Mouse (Mus musculus) embryonic facial prominence, embryonic 14.5 days (tissue): Measurements from ENCODE around the gene Cdk5r1. TPM values are rescaled to one million over a fixed set of nuclear protein-coding genes. Genes with fewer than 3 reads are reported as not detected.
A peak's percentile ranks its signal among the peaks of the same experiment; 100 is the strongest.

Source experiments
- ATAC-seq: fragments of 200-750 bp; cut with Nextera tagmentation; 2 replicates; pipeline ENCODE4 v1.8.0; 2017; ENCODE audit warnings: low read depth, moderate number of reproducible peaks, moderate TSS enrichment
- DNase-seq: peaks from one replicate; pipeline ENCODE4 v3.0.0-alpha.2; 2015; ENCODE audit warnings: low spot score
- H3K27ac ChIP-seq: fragments of 300-500 bp; sonication (generic); replicated peaks from 2 replicates; pipeline ENCODE4 v1.5.1; 2014; ENCODE audit warnings: low read depth, mild to moderate bottlenecking, low read length, moderate library complexity
- H3K27me3 ChIP-seq: fragments of 300-500 bp; sonication (generic); replicated peaks from 2 replicates; pipeline ENCODE4 v1.6.1; 2014; ENCODE audit warnings: low read length; ENCODE audit not compliant: control insufficient read depth, insufficient read depth
- H3K36me3 ChIP-seq: fragments of 300-500 bp; sonication (generic); 2 replicates; pipeline ENCODE4 v1.6.1; 2014; ENCODE audit warnings: low read length, mixed read lengths; ENCODE audit not compliant: control insufficient read depth, insufficient read depth
- H3K4me1 ChIP-seq: fragments of 300-500 bp; sonication (generic); 2 replicates; pipeline ENCODE4 v1.6.1; 2014; ENCODE audit warnings: antibody characterized with exemption, low read length; ENCODE audit not compliant: control insufficient read depth, insufficient read depth
- H3K4me2 ChIP-seq: fragments of 300-500 bp; sonication (generic); 2 replicates; pipeline ENCODE4 v1.6.1; 2014; ENCODE audit warnings: low read depth, mild to moderate bottlenecking, low read length, moderate library complexity, mixed read lengths
- H3K4me3 ChIP-seq: fragments of 300-500 bp; sonication (generic); 2 replicates; pipeline ENCODE4 v1.5.1; 2014; ENCODE audit warnings: low read depth, mild to moderate bottlenecking, low read length
- H3K9ac ChIP-seq: fragments of 300-500 bp; sonication (generic); 2 replicates; pipeline ENCODE4 v1.6.1; 2014; ENCODE audit warnings: low read depth, mild to moderate bottlenecking, low read length, moderate library complexity, mixed read lengths
- H3K9me3 ChIP-seq: fragments of 300-500 bp; sonication (generic); 2 replicates; pipeline ENCODE4 v1.6.1; 2016; ENCODE audit warnings: low read length; ENCODE audit not compliant: control insufficient read depth
- WGBS: fragments of 180-500 bp; shearing (Covaris S2); extraction: QIAGEN DNeasy Blood & Tissue Kit; methylation state at CpG from one replicate; pipeline ENCODE4 v1.1.7; 2014; 5-methylcytosine and 5-hydroxymethylcytosine counted together
- polyA plus RNA-seq: library from polyadenylated mRNA; unstranded; fragments of >200 nt; fragmentation: Nextera tagmentation; extraction: Ambion mirVana; gene quantifications from 2 replicates; pipeline ENCODE4 v1.2.1, GENCODE M21; 2014

Cdk5r1 gene
- polyA plus RNA-seq, 1 experiment from 2014 or later = 5.1 TPM

DNA sequence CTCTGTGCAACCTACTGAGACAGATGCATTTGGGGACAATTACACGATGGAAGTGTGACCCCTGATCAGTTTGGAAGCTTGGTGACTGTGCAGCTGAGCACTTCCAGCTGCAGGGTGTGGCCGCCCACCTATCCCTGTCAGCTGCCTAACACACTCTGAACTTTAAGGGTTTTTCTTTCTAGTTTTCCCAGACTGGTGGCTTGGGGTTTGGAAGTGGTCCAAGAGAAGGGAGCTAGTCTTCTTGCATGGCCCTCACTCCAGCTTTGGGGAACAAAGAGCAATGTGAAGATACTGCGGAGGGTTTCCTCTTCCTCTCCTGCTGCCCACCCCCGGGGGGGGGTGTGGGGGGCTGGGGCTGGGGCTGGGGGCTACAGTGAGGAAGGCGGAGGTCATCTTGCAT is 2.6 kb downstream of the Cdk5r1 start:
- H3K4me3 ChIP-seq = peak overlapping the region; percentile 80
- peaks cover 20% of the 10 kb centered on the region for H3K4me1 ChIP-seq
- H3K4me2 ChIP-seq = peak overlapping the region; percentile 95
- no peak overlapping the region for H3K27ac ChIP-seq
- no peaks in the 10 kb centered on the region for H3K27me3 ChIP-seq
- ATAC-seq = no peak
- peak; percentile 61 for DNase-seq
- H3K9ac ChIP-seq = peak overlapping the region; percentile 75
- H3K9me3 ChIP-seq = no peaks in the 10 kb centered on the region
- 42% methylated on average over 5 of the region's 5 CpGs for WGBS
- H3K36me3 ChIP-seq = peaks cover 4% of the 10 kb centered on the region; the same call in 1 of the 2 replicates

DNA sequence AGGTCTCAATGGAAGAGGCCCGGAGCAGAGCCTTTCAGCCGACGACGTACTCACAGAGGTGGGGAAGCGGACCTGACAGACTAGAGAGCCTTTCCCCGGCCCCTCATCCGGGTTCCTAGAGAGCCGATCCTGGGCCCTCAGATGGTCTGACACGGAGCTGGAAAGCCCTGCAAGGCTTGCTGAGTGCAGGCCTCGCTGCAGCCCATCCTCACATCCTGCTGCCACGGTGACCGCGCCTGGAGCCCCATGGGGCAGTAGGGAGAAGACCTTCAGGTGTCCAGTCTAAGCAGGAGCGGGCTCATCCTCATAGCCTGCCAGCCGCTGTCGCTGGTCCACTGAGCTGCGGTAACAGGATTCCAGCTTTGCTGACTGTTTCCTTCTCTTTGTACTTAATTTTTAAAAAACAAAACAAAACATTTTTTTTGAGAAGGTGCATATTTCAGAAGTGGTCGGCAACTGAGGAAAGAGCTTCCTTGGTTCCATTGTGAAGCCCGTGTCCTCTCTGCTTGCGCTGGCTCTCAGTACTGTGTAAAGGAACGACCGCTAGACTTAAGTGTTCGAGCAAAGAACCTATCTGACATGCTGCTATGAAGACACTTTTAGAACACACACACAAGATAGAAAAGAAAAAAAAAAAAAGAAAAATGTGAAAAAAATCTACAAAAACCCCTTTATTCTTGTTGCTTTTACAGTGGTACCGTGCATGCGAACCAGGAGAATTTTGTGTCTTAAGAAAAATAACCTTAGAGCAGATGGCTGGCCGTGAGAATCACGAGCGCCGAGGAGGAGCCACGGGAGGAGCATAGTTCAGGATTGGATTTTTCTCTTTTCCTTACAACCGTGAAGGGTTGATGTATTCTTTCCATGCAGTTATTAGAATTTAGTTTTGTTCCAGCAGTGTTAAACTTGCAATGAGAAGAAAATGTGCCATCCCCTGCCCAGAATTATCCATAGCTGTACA is 3.4 kb downstream of the Cdk5r1 start:
- no peak for DNase-seq
- H3K36me3 ChIP-seq = peaks cover 4% of the 10 kb centered on the region; the same call in 1 of the 2 replicates
- no peaks in the 10 kb centered on the region for H3K9me3 ChIP-seq
- H3K4me3 ChIP-seq = peak overlapping the region; percentile 80
- ATAC-seq = no peak
- H3K4me1 ChIP-seq = peaks cover 20% of the 10 kb centered on the region
- 71% methylated on average over 31 of the region's 31 CpGs for WGBS
- no peaks in the 10 kb centered on the region for H3K27me3 ChIP-seq
- H3K4me2 ChIP-seq = peak overlapping the region; percentile 95
- H3K9ac ChIP-seq = peak overlapping the region; percentile 75; the same call in 1 of the 2 replicates
- H3K27ac ChIP-seq = no peak overlapping the region

- H3K4me1 ChIP-seq = peaks cover 20% of the 10 kb centered on the region
- no peaks in the 10 kb centered on the region for H3K27me3 ChIP-seq
- ATAC-seq (no peak), DNase-seq (no peak)
- H3K9me3 ChIP-seq = no peaks in the 10 kb centered on the region
- H3K4me3 ChIP-seq = no peak overlapping the region; the same call in 1 of the 2 replicates
- peaks cover 4% of the 10 kb centered on the region; the same call in 1 of the 2 replicates for H3K36me3 ChIP-seq
- no peak overlapping the region for H3K9ac ChIP-seq
- peak overlapping the region; percentile 32 for H3K4me2 ChIP-seq
- 67% methylated on average over 13 of the region's 13 CpGs for WGBS
- H3K27ac ChIP-seq = no peak overlapping the region
These were observed 4.7 kb downstream of the Cdk5r1 start for GRCm38 (mm10) chr11:80481409-80482050.

DNA sequence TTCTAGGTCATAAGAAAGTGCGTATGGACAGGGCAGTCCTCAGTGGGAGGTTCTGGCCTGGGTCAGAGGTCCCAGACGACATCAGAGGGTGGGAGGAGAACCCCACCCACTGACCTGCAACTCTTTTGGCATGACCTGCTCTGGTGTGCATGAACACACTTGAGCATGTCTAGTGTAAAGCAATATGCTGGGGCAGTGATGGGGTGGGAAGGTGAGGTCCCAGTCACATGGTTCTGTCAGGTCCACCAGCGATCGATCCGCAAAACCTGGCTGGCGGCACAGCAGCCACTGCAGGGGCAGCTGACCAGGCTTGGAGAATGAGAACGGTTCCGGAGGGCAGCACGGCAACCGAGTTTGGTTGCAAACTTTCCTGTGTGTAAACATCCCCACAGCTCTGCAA is 5.5 kb downstream of the Cdk5r1 start:
- H3K9ac ChIP-seq = no peak overlapping the region
- H3K4me1 ChIP-seq = peaks cover 20% of the 10 kb centered on the region
- no peak overlapping the region for H3K27ac ChIP-seq
- H3K27me3 ChIP-seq = no peaks in the 10 kb centered on the region
- ATAC-seq (no peak), DNase-seq (no peak)
- no peaks in the 10 kb centered on the region for H3K9me3 ChIP-seq
- H3K4me3 ChIP-seq = no peak overlapping the region
- H3K36me3 ChIP-seq = peaks cover 4% of the 10 kb centered on the region; the same call in 1 of the 2 replicates
- no peak overlapping the region for H3K4me2 ChIP-seq
- WGBS = 81% methylated on average over 10 of the region's 10 CpGs

DNA sequence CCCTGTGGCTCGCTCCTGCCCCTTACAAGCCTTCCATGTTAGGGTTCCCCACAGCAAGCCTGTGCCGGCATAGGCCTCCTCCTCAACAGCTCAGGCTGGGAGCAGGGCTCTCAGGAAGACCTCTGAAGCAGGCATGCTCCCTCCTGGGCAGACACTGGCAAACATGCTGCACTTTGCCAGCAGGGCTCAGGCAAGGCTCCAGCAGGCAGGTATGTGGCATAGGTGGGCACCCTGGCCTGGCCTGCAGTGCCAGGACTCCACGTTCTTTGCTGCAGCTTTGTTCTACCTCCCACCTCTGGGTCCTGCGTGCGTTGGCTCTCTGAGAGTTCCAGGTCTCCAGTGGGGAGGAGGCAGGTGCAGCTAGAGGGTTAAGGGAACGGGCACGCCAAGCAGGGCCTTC is 6.1 kb downstream of the Cdk5r1 start:
- H3K4me3 ChIP-seq = no peak overlapping the region
- no peak overlapping the region for H3K4me2 ChIP-seq
- peaks cover 16% of the 10 kb centered on the region for H3K4me1 ChIP-seq
- H3K9me3 ChIP-seq = no peaks in the 10 kb centered on the region
- DNase-seq = no peak
- H3K36me3 ChIP-seq = peaks cover 4% of the 10 kb centered on the region; the same call in 1 of the 2 replicates
- H3K9ac ChIP-seq = no peak overlapping the region
- no peak for ATAC-seq
- WGBS = 93% methylated on average over 7 of the region's 7 CpGs
- H3K27me3 ChIP-seq = no peaks in the 10 kb centered on the region
- H3K27ac ChIP-seq = no peak overlapping the region

DNA sequence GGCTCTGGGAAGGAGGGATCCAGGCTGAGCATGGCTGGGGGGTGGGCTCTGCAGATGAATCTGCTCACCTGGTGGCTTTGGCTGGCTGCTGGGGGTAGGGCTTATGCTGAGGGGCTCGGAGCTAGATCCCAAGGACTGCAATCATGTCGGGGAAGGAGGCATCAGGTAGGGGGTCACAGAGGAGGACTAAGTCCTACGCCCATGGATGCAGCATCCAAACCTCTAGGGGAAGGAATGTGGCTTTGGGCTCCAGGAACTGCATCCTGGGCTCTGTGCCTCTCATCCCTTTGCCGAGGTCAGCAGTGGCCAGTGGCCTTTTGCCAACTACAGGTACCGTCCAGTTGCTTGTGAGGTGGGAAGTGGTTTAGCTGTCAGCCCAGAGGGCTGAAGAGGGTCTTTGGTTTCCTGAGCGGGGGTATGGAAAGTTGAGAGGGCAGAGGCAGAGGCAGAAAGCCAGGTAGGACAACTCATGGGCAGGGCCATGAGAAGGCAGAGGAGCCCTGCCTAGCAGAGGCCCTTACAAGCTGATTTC is 6.8 kb downstream of the Cdk5r1 start:
- ATAC-seq (no peak), DNase-seq (no peak)
- H3K9me3 ChIP-seq = no peaks in the 10 kb centered on the region
- H3K4me1 ChIP-seq = peaks cover 10% of the 10 kb centered on the region; the same call in 1 of the 2 replicates
- no peak overlapping the region for H3K4me2 ChIP-seq
- no peaks in the 10 kb centered on the region for H3K27me3 ChIP-seq
- H3K9ac ChIP-seq = no peak overlapping the region
- WGBS = 66% methylated on average over 6 of the region's 6 CpGs
- H3K36me3 ChIP-seq = peaks cover 1% of the 10 kb centered on the region; the same call in 1 of the 2 replicates
- no peak overlapping the region for H3K4me3 ChIP-seq
- no peak overlapping the region for H3K27ac ChIP-seq

DNA sequence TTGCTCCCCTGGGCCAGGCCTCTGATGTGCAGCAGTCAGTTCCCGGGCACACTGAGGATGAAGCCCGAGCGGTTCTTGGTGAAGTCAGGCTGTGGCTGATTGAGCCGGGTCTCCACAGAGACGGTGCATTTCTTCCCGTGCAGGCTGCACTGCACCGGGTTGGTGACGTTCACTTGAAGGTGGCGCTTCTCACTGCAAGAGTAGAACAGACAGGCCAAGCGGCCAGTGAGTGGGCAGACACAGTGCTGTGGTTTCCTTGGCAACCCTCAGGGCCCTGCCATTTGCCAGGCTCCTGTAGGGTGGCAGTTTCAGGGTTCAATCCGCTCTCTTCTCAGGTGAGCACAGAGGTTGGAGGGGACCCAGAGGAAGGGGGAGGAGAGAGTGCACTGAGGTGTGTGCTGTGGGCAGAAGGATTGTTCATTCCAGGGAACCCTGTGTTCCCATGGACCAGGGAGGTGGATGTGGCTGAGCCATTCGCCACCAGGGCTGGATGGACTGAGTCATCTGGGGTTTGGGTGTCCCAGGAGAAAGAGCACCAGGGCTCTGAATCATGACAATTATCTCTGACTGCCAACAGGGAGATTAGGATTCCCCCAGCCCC is 7.5 kb downstream of the Cdk5r1 start:
- H3K4me1 ChIP-seq = peaks cover 11% of the 10 kb centered on the region
- no peak overlapping the region for H3K27ac ChIP-seq
- H3K4me2 ChIP-seq = no peak overlapping the region
- H3K4me3 ChIP-seq = no peak overlapping the region
- no peak overlapping the region for H3K9ac ChIP-seq
- DNase-seq (no peak), ATAC-seq (peak; percentile 30; the same call in 1 of the 2 replicates)
- WGBS = 48% methylated on average over 7 of the region's 12 CpGs
- H3K27me3 ChIP-seq = no peaks in the 10 kb centered on the region
- no peaks in the 10 kb centered on the region for H3K9me3 ChIP-seq
- H3K36me3 ChIP-seq = no peaks in the 10 kb centered on the region

DNA sequence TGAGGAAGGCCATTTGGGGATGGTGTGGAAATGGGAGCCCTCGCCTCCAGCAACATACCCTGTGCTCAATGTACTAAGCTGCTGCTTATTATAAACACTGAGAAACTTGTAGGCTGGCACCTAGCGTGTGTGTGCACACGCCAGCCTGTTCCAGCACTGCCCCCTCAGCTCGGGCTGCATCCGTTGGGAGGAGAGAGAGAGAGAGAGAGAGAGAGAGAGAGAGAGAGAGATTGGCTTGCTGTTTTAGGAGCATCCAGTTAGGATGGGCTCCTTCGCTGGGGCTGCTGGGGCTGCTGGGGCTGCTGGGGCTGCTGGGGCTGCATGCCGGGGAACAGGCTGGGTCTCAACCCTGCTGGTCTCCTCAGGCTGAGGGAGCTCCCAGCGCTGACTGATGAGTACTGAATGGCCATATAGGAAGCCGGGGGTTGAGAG is 8.3 kb downstream of the Cdk5r1 start:
- H3K9me3 ChIP-seq = no peaks in the 10 kb centered on the region
- 66% methylated on average over 9 of the region's 9 CpGs for WGBS
- no peak overlapping the region for H3K4me2 ChIP-seq
- peaks cover 15% of the 10 kb centered on the region for H3K4me1 ChIP-seq
- no peaks in the 10 kb centered on the region for H3K27me3 ChIP-seq
- no peak overlapping the region for H3K27ac ChIP-seq
- no peak overlapping the region for H3K9ac ChIP-seq
- no peak for DNase-seq
- no peaks in the 10 kb centered on the region for H3K36me3 ChIP-seq
- ATAC-seq = no peak
- no peak overlapping the region for H3K4me3 ChIP-seq
